Mouse (Mus musculus): ENCODE measurements around the gene Spint2.
"Not testable (repeated sequence)": the region's sequence is repeated elsewhere in the genome, so short reads cannot be mapped to it uniquely, and the experiment has no call there.

The Spint2 gene

DNA sequence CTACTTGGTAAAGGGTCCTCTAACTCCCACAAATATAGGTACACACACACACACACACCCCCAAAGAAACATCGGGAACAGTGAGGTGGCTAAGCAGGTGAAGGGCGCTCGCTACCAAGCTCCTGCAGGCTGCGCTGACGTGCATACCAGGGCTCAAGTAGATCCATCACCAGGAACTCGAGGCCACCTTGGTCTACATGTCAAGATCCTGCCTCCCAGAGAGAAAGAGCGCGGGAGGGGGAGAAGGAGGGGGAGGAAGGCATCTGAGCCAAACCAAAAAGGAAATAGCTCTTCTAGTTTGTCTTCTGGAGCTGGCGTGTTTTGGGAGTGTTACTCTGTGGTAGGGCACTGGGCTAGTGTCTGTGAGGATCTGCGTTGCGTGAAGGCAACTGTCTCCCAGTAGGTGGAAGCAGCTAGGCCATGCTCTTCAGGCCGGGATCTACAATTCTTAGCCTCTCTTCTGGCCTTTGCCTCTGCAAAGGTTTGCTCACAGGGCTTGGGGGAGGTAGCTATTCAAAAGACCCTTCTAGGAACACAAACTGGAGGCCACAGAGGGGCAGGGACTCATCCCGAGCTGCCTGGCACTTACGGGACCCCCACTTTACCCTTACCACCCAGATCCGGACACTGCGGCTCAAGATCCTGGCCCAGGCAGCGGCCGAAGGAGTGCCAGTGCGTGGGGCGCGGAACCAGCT, 34.9 kb downstream of the Spint2 start:
- intact Hi-C loops (cut with DNase I), result loop anchor here (5.0 kb wide), 2 partner anchors 51 to 64 kb away; partner anchors contain the start of gene Psmd8

- intact Hi-C loops (cut with DNase I), result loop anchor here (5.0 kb wide), 2 partner anchors 51 to 64 kb away; partner anchors contain the start of gene Psmd8
These were observed 35.7 kb downstream of the Spint2 start for GRCm38 (mm10) chr7:29246015-29246414.

DNA sequence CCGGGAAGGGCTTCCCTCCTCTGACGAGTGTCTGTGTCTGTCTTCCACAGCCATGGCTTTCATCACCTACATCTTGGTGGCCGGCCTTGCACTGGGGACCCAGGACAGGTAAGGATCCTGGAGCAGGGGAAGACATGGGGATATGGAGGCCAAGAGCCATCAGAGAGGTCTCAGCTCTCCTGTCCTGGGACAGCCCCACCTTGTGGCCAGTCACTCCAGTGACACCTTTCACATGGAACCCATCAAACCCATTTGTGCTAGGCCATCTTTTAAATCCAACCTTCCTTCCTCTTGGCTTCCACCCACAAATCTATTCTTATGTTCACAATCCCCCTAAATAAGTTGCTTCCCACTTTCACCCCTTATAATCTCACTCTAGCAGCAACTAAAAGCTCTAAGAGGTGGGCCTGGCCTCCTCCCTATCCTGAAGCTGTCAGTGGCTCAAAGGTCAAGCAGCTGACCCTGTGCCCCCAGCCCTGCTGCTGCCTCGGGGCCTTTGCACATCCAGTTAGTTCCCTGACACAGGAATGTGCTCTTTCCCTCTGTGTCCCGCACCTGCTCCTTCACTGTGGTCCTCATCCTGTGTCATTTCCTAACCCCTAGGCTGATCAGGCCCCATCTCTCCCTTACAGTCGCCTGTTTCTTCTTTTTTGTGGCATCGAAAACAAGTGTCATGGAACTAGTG, 36.8 kb downstream of the Spint2 start:
- intact Hi-C loops (cut with DNase I), result loop anchor here (5.0 kb wide), 3 partner anchors 52 to 118 kb away; partner anchors contain the start of genes Psmd8 and Ryr1

DNA sequence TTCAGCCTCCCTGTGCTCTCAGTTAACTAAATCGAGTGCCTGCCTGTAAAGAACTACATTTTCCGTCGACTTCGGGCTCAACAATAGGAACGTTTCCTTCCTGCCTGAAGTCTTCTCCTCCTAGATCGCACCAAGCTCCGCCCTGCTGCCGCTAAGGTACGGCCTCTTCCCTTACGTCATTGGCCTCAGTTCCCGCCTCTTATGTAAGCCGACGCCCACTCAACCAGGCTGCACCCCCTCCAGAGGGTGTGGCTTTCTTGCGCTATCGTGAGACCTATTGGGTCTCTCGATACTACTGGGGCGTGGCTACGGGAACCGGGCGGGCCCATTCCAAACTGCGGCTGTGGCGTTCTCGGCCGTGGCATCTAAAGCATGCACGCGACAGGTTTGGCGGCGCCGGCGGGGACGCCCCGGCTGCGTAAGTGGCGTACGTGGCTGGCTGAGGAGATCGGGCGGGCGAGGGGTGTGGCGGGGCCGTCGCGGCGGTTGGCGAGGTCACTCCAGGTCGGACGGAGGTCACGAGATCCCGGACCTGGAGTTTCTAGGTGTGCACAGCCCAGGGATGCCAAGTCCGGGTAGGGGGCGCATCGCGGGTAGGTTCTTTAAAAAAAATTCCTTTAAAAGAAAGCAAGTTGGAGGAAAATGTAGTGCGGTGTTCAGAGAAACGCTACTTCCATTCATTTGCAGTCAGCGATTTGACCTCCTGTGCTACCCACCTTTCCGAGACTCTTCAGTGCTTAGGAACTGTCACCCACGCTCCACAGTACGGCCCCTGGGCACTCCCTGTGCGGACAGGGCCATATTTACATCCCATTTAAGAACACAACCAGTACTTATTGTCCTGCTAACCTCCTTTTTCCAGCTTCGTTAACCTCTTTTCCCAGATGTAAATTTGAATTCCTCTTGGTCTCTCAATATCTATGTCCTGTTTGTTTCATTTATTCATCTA, 43.4 kb downstream of the Spint2 start, which contains the start of gene Yif1b:
Gene Yif1b, plus strand, starts transcription at position 311 of the 949 bp plus-strand sequence.
- intact Hi-C loops (cut with DNase I), result no loop called here

- intact Hi-C loops (cut with DNase I), result not testable (repeated sequence)
These were observed 44.1 kb downstream of the Spint2 start for GRCm38 (mm10) chr7:29237596-29237995.

GRCm38 (mm10) chr7:29236593-29236992, 45.1 kb downstream of the Spint2 start:
- intact Hi-C loops (cut with DNase I), result no loop called here

- intact Hi-C loops (cut with DNase I), result no loop called here
These were observed 47.1 kb downstream of the Spint2 start for GRCm38 (mm10) chr7:29234661-29235060.

DNA sequence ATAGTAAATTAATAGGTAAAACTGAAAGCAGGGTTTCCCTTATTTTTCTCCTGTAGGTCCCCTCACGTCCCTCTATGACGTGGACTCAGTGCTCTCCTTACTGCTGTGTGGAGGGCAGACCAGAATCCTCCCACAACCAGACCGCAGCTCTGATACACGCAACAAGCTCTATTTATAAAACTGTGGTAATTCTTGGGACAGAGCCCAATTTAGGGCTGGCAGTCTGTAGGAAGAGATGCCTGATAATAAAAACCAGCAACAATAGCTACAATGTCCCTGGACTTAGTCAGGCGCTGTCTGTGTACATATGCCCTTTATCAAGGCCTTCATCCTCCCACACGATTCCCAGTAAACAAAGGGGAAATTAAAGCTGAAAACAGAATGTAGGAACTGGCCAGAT, 48.0 kb downstream of the Spint2 start:
- intact Hi-C loops (cut with DNase I), result no loop called here

DNA sequence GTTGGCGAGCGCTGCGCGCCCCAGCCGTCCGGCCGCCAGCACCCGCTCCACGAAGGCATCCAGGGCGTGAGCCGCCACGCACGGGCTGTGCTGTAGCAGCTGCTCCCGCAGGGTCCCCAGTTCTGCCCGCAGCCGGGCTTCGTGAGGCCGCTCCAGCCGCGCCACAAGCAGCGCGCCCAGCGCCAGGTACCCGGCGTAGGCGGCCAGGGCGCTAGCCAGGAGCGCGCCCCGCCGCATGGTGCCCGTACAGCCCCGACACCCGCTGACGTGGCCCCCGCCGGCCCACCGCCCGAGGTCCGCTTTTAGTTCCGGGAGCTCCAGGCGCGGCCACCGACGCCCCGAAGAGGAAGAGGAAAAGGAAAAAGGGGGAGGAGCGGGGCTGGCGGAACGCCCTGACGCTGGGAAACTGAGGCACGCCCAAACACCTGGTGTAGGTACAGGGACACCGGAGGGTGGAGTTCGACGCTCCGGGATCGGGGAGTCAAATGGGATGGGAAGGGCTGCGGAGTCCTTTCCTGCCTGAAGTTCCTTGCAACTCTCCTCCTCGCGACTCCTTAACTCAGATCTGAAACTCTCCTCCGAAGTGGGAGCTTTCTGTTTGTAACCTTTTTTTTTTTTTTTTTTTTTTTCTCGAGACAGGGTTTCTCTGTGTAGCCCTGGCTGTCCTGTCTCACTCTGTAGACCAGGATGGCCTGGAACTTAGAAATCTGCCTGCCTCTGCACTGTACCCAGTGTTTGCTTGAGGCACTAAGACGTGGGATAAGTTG, 49.3 kb downstream of the Spint2 start, which contains the start of gene Kcnk6:
Gene Kcnk6, minus strand, starts transcription at position 269 of the 767 bp plus-strand sequence.
- intact Hi-C loops (cut with DNase I), result no loop called here

DNA sequence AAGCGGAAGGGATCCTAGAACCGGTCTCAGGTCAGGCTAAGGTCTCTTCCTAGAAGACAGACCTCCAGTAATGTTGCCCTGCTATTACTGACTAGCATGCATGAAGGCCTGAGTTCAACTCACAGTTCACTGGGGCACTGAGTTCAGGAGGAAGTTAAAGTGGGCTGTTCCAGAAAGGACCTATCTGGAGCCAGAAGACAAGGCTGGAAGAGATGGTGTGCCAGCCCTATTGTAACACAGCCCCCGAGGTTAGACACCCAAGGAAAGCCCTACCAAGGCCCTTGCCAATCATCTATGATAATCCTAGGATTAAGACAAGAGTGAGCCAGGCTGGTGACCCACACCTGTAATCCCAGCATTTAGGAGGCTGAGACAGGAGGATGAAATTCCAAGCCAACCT, 50.2 kb downstream of the Spint2 start:
- intact Hi-C loops (cut with DNase I), result no loop called here

GRCm38 (mm10) chr7:29230560-29230959, 51.2 kb downstream of the Spint2 start:
- intact Hi-C loops (cut with DNase I), result no loop called here

DNA sequence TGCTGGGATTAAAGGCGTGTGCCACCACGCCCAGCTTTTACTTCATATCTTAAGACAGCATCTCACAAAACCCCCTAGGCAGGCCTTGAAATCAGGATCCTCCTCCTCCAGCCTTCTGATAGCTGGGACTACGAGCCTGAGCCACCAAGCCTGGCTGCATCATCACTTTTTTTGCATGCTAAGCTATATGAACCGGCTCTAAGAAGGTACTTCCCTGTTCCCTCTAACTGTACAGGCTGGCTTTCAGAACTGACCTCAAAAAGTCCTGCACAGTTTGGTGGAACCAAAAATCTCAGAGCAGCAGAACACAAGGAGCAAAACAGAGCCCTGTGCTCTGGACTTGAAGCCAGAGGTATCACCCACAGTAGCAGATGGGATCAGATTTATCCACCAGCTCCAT, 53.5 kb downstream of the Spint2 start:
- intact Hi-C loops (cut with DNase I), result no loop called here

- intact Hi-C loops (cut with DNase I), result no loop called here
These were observed 56.2 kb downstream of the Spint2 start for GRCm38 (mm10) chr7:29225520-29225919.

GRCm38 (mm10) chr7:29224756-29225394, 56.8 kb downstream of the Spint2 start:
- intact Hi-C loops (cut with DNase I), result no loop called here

- intact Hi-C loops (cut with DNase I), result no loop called here
These were observed 66.9 kb downstream of the Spint2 start for GRCm38 (mm10) chr7:29214846-29215245.

- intact Hi-C loops (cut with DNase I), result no loop called here
These were observed 67.5 kb downstream of the Spint2 start for GRCm38 (mm10) chr7:29214236-29214635.

DNA sequence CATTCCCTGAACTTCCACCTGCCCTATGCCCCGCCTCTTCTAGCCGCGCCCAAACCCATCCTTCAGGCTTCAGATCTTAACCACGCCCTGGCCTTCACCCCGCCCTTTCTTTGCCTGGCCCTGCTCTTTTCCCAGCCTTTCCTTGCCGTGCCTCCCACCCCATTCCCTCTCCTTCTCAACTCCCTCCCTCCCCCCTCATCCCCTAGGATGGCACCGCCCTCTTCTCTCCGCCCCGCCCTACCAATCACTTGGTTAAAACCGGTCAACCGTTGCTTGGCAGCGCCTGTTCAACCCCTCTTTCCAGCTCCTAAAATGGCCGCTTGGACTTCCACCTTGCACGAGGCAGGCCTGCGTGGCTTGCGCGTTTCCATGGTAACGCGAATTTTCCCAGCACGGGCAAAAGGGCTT, 68.0 kb downstream of the Spint2 start, which contains the start of gene Catsperg1:
Gene Catsperg1, minus strand, starts transcription at position 361 of the 408 bp plus-strand sequence.
- intact Hi-C loops (cut with DNase I), result no loop called here

DNA sequence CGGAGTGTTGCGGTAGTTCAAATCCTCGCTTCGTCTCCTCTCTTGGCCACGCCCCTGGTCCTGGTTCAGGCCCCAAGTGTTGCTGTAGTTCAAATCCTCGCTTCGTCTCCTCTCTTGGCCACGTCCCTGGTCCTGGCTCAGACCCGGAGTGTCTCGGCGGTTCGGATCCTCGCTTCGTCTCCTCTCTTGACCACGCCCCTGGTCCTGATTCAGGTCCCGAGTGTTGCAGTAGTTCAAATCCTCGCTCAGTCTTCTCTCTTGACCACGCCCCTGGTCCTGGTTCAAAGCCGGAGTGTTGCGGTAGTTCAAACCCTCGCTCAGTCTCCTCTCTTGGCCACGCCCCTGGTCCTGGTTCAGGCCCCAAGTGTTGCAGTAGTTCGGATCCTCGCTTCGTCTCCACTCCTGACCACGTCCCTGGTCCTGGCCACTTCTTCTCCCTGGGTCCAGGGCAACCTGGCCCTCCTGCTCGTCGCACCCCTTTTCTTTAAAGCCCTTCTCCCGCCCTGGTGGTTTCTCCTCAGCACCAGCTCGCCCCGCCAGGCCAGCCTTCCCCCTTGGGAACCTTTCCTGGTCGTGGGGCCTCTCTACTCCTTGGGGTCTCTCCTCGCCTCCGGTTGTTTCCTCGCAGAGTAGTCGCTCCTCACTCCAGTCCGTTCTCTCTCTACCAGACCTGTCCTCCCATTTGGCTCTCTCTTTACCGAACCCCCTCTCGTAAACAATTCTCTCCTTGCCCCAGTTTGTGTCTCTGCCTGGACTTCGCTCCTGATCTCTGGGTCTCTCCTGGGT, 68.7 kb downstream of the Spint2 start:
- intact Hi-C loops (cut with DNase I), result not testable (repeated sequence)

DNA sequence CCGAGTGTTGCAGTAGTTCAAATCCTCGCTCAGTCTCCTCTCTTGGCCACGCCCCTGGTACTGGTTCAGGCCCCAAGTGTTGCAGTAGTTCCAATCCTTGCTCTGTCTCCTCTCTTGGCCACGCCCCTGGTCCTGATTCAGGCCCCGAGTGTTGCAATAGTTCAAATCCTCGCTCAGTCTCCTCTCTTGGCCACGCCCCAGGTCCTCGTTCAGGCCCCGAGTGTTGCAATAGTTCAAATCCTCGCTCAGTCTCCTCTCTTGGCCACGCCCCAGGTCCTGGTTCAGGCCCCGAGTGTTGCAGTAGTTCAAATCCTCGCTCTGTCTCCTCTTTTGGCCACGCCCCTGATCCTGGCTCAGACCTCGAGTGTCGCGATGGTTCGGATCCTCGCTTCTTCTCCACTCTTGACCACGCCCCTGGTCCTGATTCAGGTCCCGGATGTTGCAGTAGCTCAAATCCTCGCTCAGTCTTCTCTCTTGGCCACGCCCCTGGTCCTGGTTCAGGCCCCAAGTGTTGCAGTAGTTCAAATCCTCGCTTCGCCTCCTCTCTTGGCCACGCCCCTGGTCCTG, 69.4 kb downstream of the Spint2 start:
- intact Hi-C loops (cut with DNase I), result no loop called here
